Mouse (Mus musculus) CH12.LX (cell line): ENCODE measurements around the gene Ccn1. TPM values are rescaled to one million over a fixed set of nuclear protein-coding genes. Genes with fewer than 3 reads are reported as not detected.

Experiments used
- DNase-seq: peaks from one replicate; pipeline ENCODE4 v3.0.0-alpha.2; 2013; ENCODE audit errors: extremely low read depth
- H3K27ac ChIP-seq: 2 replicates; pipeline ENCODE4 v1.5.1; 2012; ENCODE audit warnings: low read depth, mild to moderate bottlenecking, control low read depth, moderate library complexity; ENCODE audit not compliant: insufficient read depth
- H3K27me3 ChIP-seq: replicated peaks from 2 replicates; pipeline ENCODE3; 2012; ENCODE audit warnings: inconsistent platforms
- H3K36me3 ChIP-seq, 2 experiments: replicated peaks in 1 of 2; 2 replicates each; pipeline versions ENCODE3 to v1.6.1; 2012; ENCODE audit warnings: inconsistent platforms in 1 of 2, low read length in 1 of 2, mild to moderate bottlenecking in 1 of 2, mixed read lengths in 1 of 2, moderate library complexity in 1 of 2; ENCODE audit not compliant: control insufficient read depth in 1 of 2, insufficient read depth in 1 of 2
- H3K4me1 ChIP-seq, 2 experiments: 2 replicates each; pipeline ENCODE4 v1.6.1; 2012; ENCODE audit warnings: inconsistent platforms in 1 of 2, moderate library complexity in 1 of 2; ENCODE audit not compliant: insufficient read depth in 2 of 2, control insufficient read depth in 1 of 2
- H3K4me2 ChIP-seq: 2 replicates; pipeline ENCODE4 v1.6.1; 2012; ENCODE audit warnings: low read depth, mild to moderate bottlenecking, control low read depth; ENCODE audit not compliant: poor library complexity, insufficient read depth, severe bottlenecking
- H3K4me3 ChIP-seq, 3 experiments: fragments of 150-350 bp in 1 of 3; sonication (generic) in 1 of 3; replicated peaks in 1 of 3; 2 replicates each; pipeline versions ENCODE3 to v1.5.1; 2011 to 2012; ENCODE audit warnings: low read depth in 2 of 3, low read length in 2 of 3, mild to moderate bottlenecking in 2 of 3, moderate library complexity in 2 of 3, control low read depth in 1 of 3, improper control_type of control experiment in 1 of 3, inconsistent platforms in 1 of 3, mixed read lengths in 1 of 3; ENCODE audit not compliant: poor library complexity in 1 of 3
- H3K79me2 ChIP-seq: replicated peaks from 2 replicates; pipeline ENCODE4 v1.6.1; 2012; ENCODE audit warnings: mild to moderate bottlenecking, moderate library complexity; ENCODE audit not compliant: control insufficient read depth, poor library complexity, insufficient read depth, severe bottlenecking; ENCODE audit errors: extremely low read depth
- H3K9ac ChIP-seq: 2 replicates; pipeline ENCODE4 v1.6.1; 2012; ENCODE audit warnings: low read depth, mild to moderate bottlenecking, control low read depth, moderate library complexity; ENCODE audit not compliant: insufficient read depth
- H3K9me3 ChIP-seq: replicated peaks from 2 replicates; pipeline ENCODE3; 2012; ENCODE audit warnings: low read length, inconsistent platforms, mixed read lengths
- BHLHE40 ChIP-seq: IDR thresholded peaks from 2 replicates; pipeline ENCODE4 v1.6.1; 2011; ENCODE audit warnings: mild to moderate bottlenecking, low read depth, low read length, improper control_type of control experiment
- EP300 ChIP-seq: IDR thresholded peaks from 2 replicates; pipeline ENCODE4 v1.6.1; 2011; ENCODE audit warnings: low read length, improper control_type of control experiment
- ETS1 ChIP-seq: conservative IDR thresholded peaks from 2 replicates; pipeline ENCODE4 v1.6.1; 2012; ENCODE audit warnings: low read depth, mild to moderate bottlenecking, inconsistent platforms, low read length, improper control_type of control experiment, moderate library complexity
- GABPA ChIP-seq: IDR thresholded peaks from 2 replicates; pipeline ENCODE4 v1.6.1; 2012; ENCODE audit warnings: low read depth, low read length, improper control_type of control experiment, inconsistent platforms; ENCODE audit not compliant: insufficient replicate concordance
- JUND ChIP-seq: conservative IDR thresholded peaks from 2 replicates; pipeline ENCODE4 v1.6.1; 2011; ENCODE audit warnings: low read depth, low read length, improper control_type of control experiment
- MAX ChIP-seq: IDR thresholded peaks from 2 replicates; pipeline ENCODE4 v1.6.1; 2011; ENCODE audit warnings: low read length, improper control_type of control experiment
- MEF2A ChIP-seq: IDR thresholded peaks from 2 replicates; pipeline ENCODE4 v1.6.1; 2014; ENCODE audit warnings: low read depth, mild to moderate bottlenecking, inconsistent platforms, low read length, improper control_type of control experiment, borderline replicate concordance
- MXI1 ChIP-seq: IDR thresholded peaks from 2 replicates; pipeline ENCODE4 v1.6.1; 2011; ENCODE audit warnings: mild to moderate bottlenecking, low read depth, low read length, improper control_type of control experiment
- MYC ChIP-seq: IDR thresholded peaks from 2 replicates; pipeline ENCODE4 v1.6.1; 2011; ENCODE audit warnings: low read depth, mild to moderate bottlenecking, improper control_type of control experiment, low read length
- POLR2A ChIP-seq: IDR thresholded peaks from 2 replicates; pipeline ENCODE4 v1.6.1; 2011; ENCODE audit warnings: low read depth, mild to moderate bottlenecking, improper control_type of control experiment, low read length
- SMC3 ChIP-seq: IDR thresholded peaks from 2 replicates; pipeline ENCODE4 v1.6.1; 2011; ENCODE audit warnings: low read depth, low read length, improper control_type of control experiment
- UBTF ChIP-seq: IDR thresholded peaks from 2 replicates; pipeline ENCODE4 v1.6.1; 2012; ENCODE audit warnings: low read depth, mild to moderate bottlenecking, inconsistent platforms, low read length, improper control_type of control experiment, moderate library complexity
- USF2 ChIP-seq: conservative IDR thresholded peaks from 2 replicates; pipeline ENCODE4 v1.6.1; 2011; ENCODE audit warnings: low read depth, low read length, improper control_type of control experiment
- ZC3H11A ChIP-seq: IDR thresholded peaks from 2 replicates; pipeline ENCODE4 v1.6.1; 2012; ENCODE audit warnings: low read depth, mild to moderate bottlenecking, inconsistent platforms, low read length, improper control_type of control experiment
- ZMIZ1 ChIP-seq: IDR thresholded peaks from 2 replicates; pipeline ENCODE4 v1.6.1; 2012; ENCODE audit warnings: low read depth, mild to moderate bottlenecking, inconsistent platforms, low read length, improper control_type of control experiment
- ZNF384 ChIP-seq: IDR thresholded peaks from 2 replicates; pipeline ENCODE4 v1.6.1; 2012; ENCODE audit warnings: low read depth, low read length, improper control_type of control experiment, inconsistent platforms
- dilution Hi-C: fragments of 300-500 bp; cut with MboI; formaldehyde crosslinking; loops from 2 replicates; pipeline ENCODE4 v1.14.3; 2020; ENCODE audit warnings: low sequenced_read_pairs; ENCODE audit not compliant: extremely low pct_unique_long_range_greater_than_20kb, extremely low pct_ligation_motif_present
- in situ Hi-C: fragments of 300-500 bp; cut with MboI; formaldehyde crosslinking; loops from 3 replicates; pipeline ENCODE4 v1.14.3; 2019; ENCODE audit warnings: low sequenced_read_pairs, low pct_ligation_motif_present, low pct_unique_long_range_greater_than_20kb, mixed read lengths
- polyA plus RNA-seq: library from polyadenylated mRNA; unstranded; fragments of >175 nt; gene quantifications from 2 replicates; pipeline ENCODE4 v1.2.1, GENCODE M21; 2012; ENCODE audit warnings: low read depth; ENCODE audit not compliant: insufficient read length
- total RNA-seq, 2 experiments: library from RNA; depleted of rRNA; stranded (reverse); fragments of 300-350 nt in 1 of 2; fragments of >200 nt in 1 of 2; gene quantifications; 2 replicates each; pipeline ENCODE4 v1.2.3; 2012 to 2014

The Ccn1 gene
- total and polyA plus RNA-seq, 3 experiments = not detected

- H3K27me3 ChIP-seq = no peaks in the 10 kb centered on the region
- in situ Hi-C loops = no loop called here
- H3K4me1 ChIP-seq = peaks cover 15 to 36% of the 10 kb centered on the region in 2 experiments
- no peak overlapping the region for H3K4me3 ChIP-seq
- H3K27ac ChIP-seq = no peak overlapping the region
- TF ChIP-seq MEF2A (no peak), ZNF384 (no peak), EP300 (no peak), POLR2A (no peak), BHLHE40 (no peak), JUND (no peak), ZMIZ1 (no peak), MXI1 (no peak), SMC3 (no peak), MAX (no peak), ZC3H11A (no peak), UBTF (no peak), MYC (no peak), GABPA (no peak), USF2 (no peak), ETS1 (no peak)
- TF ChIP-seq, all 38 proteins: peak for 0
- Histone ChIP-seq H3K79me2 (no peaks in the 10 kb centered on the region), H3K36me3 (no peaks in the 10 kb centered on the region), H3K9ac (no peak overlapping the region), H3K4me2 (no peak overlapping the region), H3K9me3 (no peaks in the 10 kb centered on the region)
- DNase-seq = no peak
- dilution Hi-C loops = no loop called here
Observed at GRCm38 (mm10) chr3:145642861-145643260, 6.9 kb downstream of the Ccn1 start.

- Histone ChIP-seq H3K27ac (no peak overlapping the region), H3K9me3 (no peaks in the 10 kb centered on the region)
- TF ChIP-seq ZC3H11A (no peak), POLR2A (no peak)
- TF ChIP-seq, all 38 proteins: peak for 0
- in situ Hi-C loops = no loop called here
- Histone ChIP-seq H3K4me2 (no peak overlapping the region), H3K4me3 (no peak overlapping the region), H3K4me1 (peaks cover 15 to 36% of the 10 kb centered on the region in 2 experiments), H3K79me2 (no peaks in the 10 kb centered on the region), H3K9ac (no peak overlapping the region), H3K36me3 (no peaks in the 10 kb centered on the region), H3K27me3 (no peaks in the 10 kb centered on the region)
- no peak for DNase-seq
- dilution Hi-C loops = no loop called here
Observed at GRCm38 (mm10) chr3:145641878-145642277, 7.9 kb downstream of the Ccn1 start.
